Mouse (Mus musculus): ENCODE measurements around the gene Fbxo9.

- TF ChIP-seq CTCF (IDR thresholded peaks at IDR 0.05; ENCODE audit: low read depth) (no peak), EP300 (optimal IDR thresholded peaks at IDR 0.05) (no peak)
Observed at GRCm38 (mm10) chr9:78090596-78090995, 18.3 kb downstream of the Fbxo9 start.
